Mouse (Mus musculus): ENCODE measurements around the gene Plekhg2. TPM values are rescaled to one million over a fixed set of nuclear protein-coding genes. Genes with fewer than 3 reads are reported as not detected.

Plekhg2 gene
- polyA plus RNA-seq, 1 experiment = 66.4 TPM

- no peak for TF ChIP-seq CTCF (IDR thresholded peaks at IDR 0.05; ENCODE audit: extremely low read depth, insufficient read depth, insufficient read length, insufficient replicate concordance)
- TF ChIP-seq POLR2A (IDR thresholded peaks at IDR 0.05; ENCODE audit: low read depth, low read length) = no peak
- Histone ChIP-seq H3K4me3 (ENCODE audit: extremely low read depth, insufficient read depth, insufficient read length) (no peak overlapping the region), H3K4me1 (ENCODE audit: control insufficient read depth, insufficient read depth, insufficient read length) (peaks cover 4% of the 10 kb centered on the region; the same call in 1 of the 2 replicates), H3K27me3 (ENCODE audit: control insufficient read depth, insufficient read depth, low read length) (no peaks in the 10 kb centered on the region), H3K36me3 (ENCODE audit: control insufficient read depth, insufficient read depth, low read length) (peaks cover 16% of the 10 kb centered on the region), H3K27ac (ENCODE audit: insufficient read depth, low read length) (no peak overlapping the region)
- WGBS = 94% methylated on average over 2 of the region's 2 CpGs
- no peak for DNase-seq (ENCODE audit: low read depth in 1 of 2, low spot score in 2 of 2)
Observed at GRCm38 (mm10) chr7:28353267-28353666, 19.1 kb downstream of the Plekhg2 start.

GRCm38 (mm10) chr7:28351676-28352191 is 20.7 kb downstream of the Plekhg2 start:
- TF ChIP-seq POLR2A (IDR thresholded peaks at IDR 0.05; ENCODE audit: low read depth, low read length) (no peak), CTCF (IDR thresholded peaks at IDR 0.05; ENCODE audit: extremely low read depth, insufficient read depth, insufficient read length, insufficient replicate concordance) (no peak)
- H3K36me3 ChIP-seq (ENCODE audit: control insufficient read depth, insufficient read depth, low read length) = peaks cover 16% of the 10 kb centered on the region
- H3K4me1 ChIP-seq (ENCODE audit: control insufficient read depth, insufficient read depth, insufficient read length) = peaks cover 4% of the 10 kb centered on the region; the same call in 1 of the 2 replicates
- peak overlapping the region; percentile 93; the same call in 1 of the 2 replicates for H3K4me3 ChIP-seq (ENCODE audit: extremely low read depth, insufficient read depth, insufficient read length)
- 8% methylated on average over 4 of the region's 4 CpGs for WGBS
- no peak for DNase-seq (ENCODE audit: low read depth in 1 of 2, low spot score in 2 of 2)
- no peak overlapping the region for H3K27ac ChIP-seq (ENCODE audit: insufficient read depth, low read length)
- no peaks in the 10 kb centered on the region for H3K27me3 ChIP-seq (ENCODE audit: control insufficient read depth, insufficient read depth, low read length)

GRCm38 (mm10) chr7:28350155-28350883 is 22.1 kb downstream of the Plekhg2 start, which contains the start of gene Rps16:
Gene Rps16, plus strand, starts transcription at chr7:28350652.
- Histone ChIP-seq H3K4me3 (ENCODE audit: extremely low read depth, insufficient read depth, insufficient read length) (peak within 1 kb of the TSS; percentile 93), H3K27ac (ENCODE audit: insufficient read depth, low read length) (peak within 1 kb of the TSS; percentile 76), H3K4me1 (ENCODE audit: control insufficient read depth, insufficient read depth, insufficient read length) (peaks cover 4% of the 10 kb centered on the region; the same call in 1 of the 2 replicates), H3K36me3 (ENCODE audit: control insufficient read depth, insufficient read depth, low read length) (peaks cover 16% of the 10 kb centered on the region), H3K27me3 (ENCODE audit: control insufficient read depth, insufficient read depth, low read length) (no peaks in the 10 kb centered on the region)
- DNase-seq (ENCODE audit: low read depth in 1 of 2, low spot score in 2 of 2) = peak; percentile 91 to 98
- TF ChIP-seq POLR2A (IDR thresholded peaks at IDR 0.05; ENCODE audit: low read depth, low read length) (peak; percentile 50), CTCF (IDR thresholded peaks at IDR 0.05; ENCODE audit: extremely low read depth, insufficient read depth, insufficient read length, insufficient replicate concordance) (no peak)
- WGBS = 1% methylated on average over 48 of the region's 50 CpGs

GRCm38 (mm10) chr7:28348601-28349000 is 23.8 kb downstream of the Plekhg2 start:
- Histone ChIP-seq H3K27me3 (ENCODE audit: control insufficient read depth, insufficient read depth, low read length) (no peaks in the 10 kb centered on the region), H3K4me1 (ENCODE audit: control insufficient read depth, insufficient read depth, insufficient read length) (peaks cover 4% of the 10 kb centered on the region; the same call in 1 of the 2 replicates), H3K27ac (ENCODE audit: insufficient read depth, low read length) (no peak overlapping the region), H3K36me3 (ENCODE audit: control insufficient read depth, insufficient read depth, low read length) (peaks cover 11% of the 10 kb centered on the region), H3K4me3 (ENCODE audit: extremely low read depth, insufficient read depth, insufficient read length) (no peak overlapping the region)
- TF ChIP-seq POLR2A (IDR thresholded peaks at IDR 0.05; ENCODE audit: low read depth, low read length) (no peak), CTCF (IDR thresholded peaks at IDR 0.05; ENCODE audit: extremely low read depth, insufficient read depth, insufficient read length, insufficient replicate concordance) (no peak)
- no peak for DNase-seq (ENCODE audit: low read depth in 1 of 2, low spot score in 2 of 2)
- WGBS = 83% methylated on average over 7 of the region's 7 CpGs

GRCm38 (mm10) chr7:28347746-28348145 is 24.7 kb downstream of the Plekhg2 start:
- Histone ChIP-seq H3K36me3 (ENCODE audit: control insufficient read depth, insufficient read depth, low read length) (peaks cover 3% of the 10 kb centered on the region; the same call in 1 of the 2 replicates), H3K4me1 (ENCODE audit: control insufficient read depth, insufficient read depth, insufficient read length) (peaks cover 4% of the 10 kb centered on the region; the same call in 1 of the 2 replicates), H3K27ac (ENCODE audit: insufficient read depth, low read length) (no peak overlapping the region), H3K27me3 (ENCODE audit: control insufficient read depth, insufficient read depth, low read length) (no peaks in the 10 kb centered on the region), H3K4me3 (ENCODE audit: extremely low read depth, insufficient read depth, insufficient read length) (no peak overlapping the region)
- DNase-seq (ENCODE audit: low read depth in 1 of 2, low spot score in 2 of 2) = no peak
- WGBS = 56% methylated on average over 3 of the region's 3 CpGs
- TF ChIP-seq CTCF (IDR thresholded peaks at IDR 0.05; ENCODE audit: extremely low read depth, insufficient read depth, insufficient read length, insufficient replicate concordance) (no peak), POLR2A (IDR thresholded peaks at IDR 0.05; ENCODE audit: low read depth, low read length) (no peak)

GRCm38 (mm10) chr7:28344637-28345036 is 27.8 kb downstream of the Plekhg2 start:
- Histone ChIP-seq H3K27me3 (ENCODE audit: control insufficient read depth, insufficient read depth, low read length) (no peaks in the 10 kb centered on the region), H3K4me3 (ENCODE audit: extremely low read depth, insufficient read depth, insufficient read length) (no peak overlapping the region), H3K36me3 (ENCODE audit: control insufficient read depth, insufficient read depth, low read length) (no peaks in the 10 kb centered on the region), H3K27ac (ENCODE audit: insufficient read depth, low read length) (no peak overlapping the region), H3K4me1 (ENCODE audit: control insufficient read depth, insufficient read depth, insufficient read length) (no peaks in the 10 kb centered on the region)
- no peak for TF ChIP-seq POLR2A (IDR thresholded peaks at IDR 0.05; ENCODE audit: low read depth, low read length)
- TF ChIP-seq CTCF (IDR thresholded peaks at IDR 0.05; ENCODE audit: extremely low read depth, insufficient read depth, insufficient read length, insufficient replicate concordance) = peak; percentile 41; the same call in 1 of the 2 replicates
- peak; percentile 63 to 64 for DNase-seq (ENCODE audit: low read depth in 1 of 2, low spot score in 2 of 2)
- WGBS = 2% methylated on average over 4 of the region's 4 CpGs
